Mouse (Mus musculus) kidney, embryonic 15.5 days (tissue): ENCODE results near the gene Bsdc1. TPM values are rescaled to one million over a fixed set of nuclear protein-coding genes. Genes with fewer than 3 reads are reported as not detected.

Experiments
- ATAC-seq: fragments of 200-750 bp; cut with Nextera tagmentation; replicated peaks from 2 replicates; pipeline ENCODE4 v1.8.0; 2017; ENCODE audit warnings: moderate TSS enrichment; ENCODE audit not compliant: low FRiP score
- H3K27ac ChIP-seq: fragments of 300-500 bp; sonication (generic); 2 replicates; pipeline ENCODE4 v1.5.1; 2015; ENCODE audit warnings: mild to moderate bottlenecking, inconsistent platforms
- H3K27me3 ChIP-seq: fragments of 300-500 bp; sonication (generic); 2 replicates; pipeline ENCODE4 v1.6.1; 2015; ENCODE audit warnings: inconsistent platforms
- H3K36me3 ChIP-seq: fragments of 300-500 bp; sonication (generic); 2 replicates; pipeline ENCODE4 v1.6.1; 2015; ENCODE audit warnings: inconsistent platforms
- H3K4me1 ChIP-seq: fragments of 300-500 bp; sonication (generic); 2 replicates; pipeline ENCODE4 v1.6.1; 2015; ENCODE audit warnings: inconsistent platforms
- H3K4me2 ChIP-seq: fragments of 300-500 bp; sonication (generic); 2 replicates; pipeline ENCODE4 v1.6.1; 2015; ENCODE audit warnings: moderate library complexity, mild to moderate bottlenecking, inconsistent platforms
- H3K4me3 ChIP-seq: fragments of 300-500 bp; sonication (generic); replicated peaks from 2 replicates; pipeline ENCODE4 v1.5.1; 2015; ENCODE audit warnings: mild to moderate bottlenecking, inconsistent platforms
- H3K9ac ChIP-seq: fragments of 300-500 bp; sonication (generic); 2 replicates; pipeline ENCODE4 v1.6.1; 2015; ENCODE audit warnings: mild to moderate bottlenecking, inconsistent platforms
- H3K9me3 ChIP-seq: fragments of 300-500 bp; sonication (generic); replicated peaks from 2 replicates; pipeline ENCODE4 v1.6.1; 2016; ENCODE audit warnings: inconsistent platforms
- whole genome bisulfite sequencing: fragments of 180-500 bp; shearing (Covaris S2); methylation state at CpG from one replicate; pipeline ENCODE4 v1.1.7; 2015; ENCODE audit warnings: mixed read lengths; 5-methylcytosine and 5-hydroxymethylcytosine counted together
- polyA plus RNA-seq: library from polyadenylated mRNA; unstranded; fragments of >200 nt; fragmentation: Nextera tagmentation; extraction: Ambion mirVana; gene quantifications from 2 replicates; pipeline ENCODE4 v1.2.1, GENCODE M21; 2015

Gene Bsdc1
- polyA plus RNA-seq, 1 experiment from 2014 or later = 28.8 TPM

DNA sequence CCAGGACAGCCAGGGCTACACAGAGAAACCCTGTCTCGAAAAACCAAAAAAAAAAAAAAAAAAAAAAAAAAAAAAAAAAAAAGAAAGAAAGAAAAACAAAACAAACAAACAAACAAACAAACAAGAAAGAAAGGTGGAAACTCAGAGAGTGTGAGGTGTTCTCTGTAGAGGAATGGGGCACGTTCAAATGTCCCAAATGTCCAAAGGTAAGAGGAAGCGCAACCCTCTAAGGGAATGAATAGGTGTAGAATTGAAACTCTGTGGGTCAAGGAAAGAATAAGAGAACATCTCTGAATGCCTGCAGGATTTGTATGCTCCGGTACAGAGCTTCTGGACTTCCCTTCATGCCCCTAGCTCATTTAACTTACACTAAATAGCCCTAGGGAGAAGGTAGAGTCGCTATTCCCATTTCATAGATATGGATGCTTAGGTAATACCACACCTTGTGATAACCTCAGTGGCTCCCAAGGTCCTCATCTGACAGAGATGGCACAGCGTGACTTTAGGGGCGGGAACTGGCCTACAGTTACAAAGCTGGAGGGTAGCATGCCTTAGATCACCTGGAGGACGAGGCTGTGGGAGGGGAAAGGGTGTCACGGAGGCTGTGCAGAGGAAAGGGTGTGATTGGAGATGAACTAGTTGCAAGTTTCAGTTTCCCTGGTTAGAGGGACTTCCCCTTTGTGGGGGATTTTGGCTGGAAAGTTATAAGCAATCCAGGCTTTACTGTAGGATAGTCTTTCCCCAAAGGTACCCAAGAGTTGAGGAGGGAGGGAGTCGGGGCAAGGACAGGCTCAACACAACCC, 46.3 kb downstream of the Bsdc1 start:
- H3K9ac ChIP-seq = no peak overlapping the region
- H3K27me3 ChIP-seq = no peaks in the 10 kb centered on the region
- no peak for ATAC-seq
- H3K4me2 ChIP-seq = no peak overlapping the region
- no peaks in the 10 kb centered on the region for H3K36me3 ChIP-seq
- 69% methylated on average over 9 of the region's 10 CpGs for WGBS
- H3K4me3 ChIP-seq = no peak overlapping the region
- H3K9me3 ChIP-seq = no peaks in the 10 kb centered on the region
- H3K4me1 ChIP-seq = peaks cover 39% of the 10 kb centered on the region
- H3K27ac ChIP-seq = no peak overlapping the region

DNA sequence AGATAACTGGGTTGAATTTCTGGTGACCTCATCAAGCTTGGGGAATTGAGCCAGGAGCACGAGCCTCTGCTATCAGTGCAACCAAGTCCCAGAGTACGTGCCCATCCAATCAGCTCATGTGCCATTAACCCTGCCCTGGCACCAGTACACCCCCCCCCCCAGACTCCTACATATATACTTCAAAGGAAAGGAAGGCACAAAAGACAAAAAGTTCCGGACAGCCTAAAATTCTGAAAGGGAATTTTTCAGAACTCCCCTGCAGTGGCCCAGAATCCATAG, 46.8 kb downstream of the Bsdc1 start:
- no peaks in the 10 kb centered on the region for H3K36me3 ChIP-seq
- no peak for ATAC-seq
- H3K9ac ChIP-seq = no peak overlapping the region
- H3K4me3 ChIP-seq = no peak overlapping the region
- no peaks in the 10 kb centered on the region for H3K27me3 ChIP-seq
- no peak overlapping the region for H3K27ac ChIP-seq
- WGBS = 65% methylated on average over 3 of the region's 3 CpGs
- no peaks in the 10 kb centered on the region for H3K9me3 ChIP-seq
- H3K4me1 ChIP-seq = peaks cover 39% of the 10 kb centered on the region
- H3K4me2 ChIP-seq = no peak overlapping the region

DNA sequence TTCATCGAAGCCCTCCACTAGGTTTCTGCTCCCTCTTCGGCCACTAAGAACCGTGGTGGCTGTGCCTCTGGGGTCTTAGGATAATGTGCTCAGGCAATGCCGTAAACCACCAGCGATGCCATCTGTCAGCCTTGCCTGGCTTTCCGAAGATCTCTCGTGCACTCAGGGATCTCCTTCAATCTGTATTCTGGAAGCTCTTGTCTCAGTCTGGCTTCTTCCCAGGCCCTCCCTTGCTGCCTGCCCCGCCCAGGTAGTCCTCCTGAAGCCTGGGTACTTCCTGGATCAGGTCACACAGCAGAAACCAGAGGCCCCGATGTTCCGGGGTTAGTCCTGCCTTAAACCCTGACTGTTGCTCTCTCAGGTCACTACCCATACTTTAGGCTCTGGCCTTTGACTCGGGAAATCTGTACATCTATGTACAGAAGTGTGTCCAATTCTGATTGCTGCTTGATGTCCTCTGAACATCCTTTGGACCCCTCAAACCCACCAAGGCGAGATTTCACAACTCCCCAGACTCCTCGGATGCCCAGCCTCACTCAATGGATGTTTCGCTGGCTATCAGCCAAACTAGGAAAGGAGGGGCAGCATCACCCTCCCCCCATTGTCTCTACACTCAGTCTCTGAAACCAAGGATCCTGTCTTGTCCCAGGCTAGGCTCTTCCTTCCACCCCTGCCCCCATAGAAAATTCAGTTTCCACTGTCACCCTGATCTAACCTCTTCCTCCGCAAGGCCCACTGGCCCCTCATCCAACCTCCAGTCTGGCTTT, 47.6 kb downstream of the Bsdc1 start:
- WGBS = 56% methylated on average over 15 of the region's 15 CpGs
- ATAC-seq = no peak
- no peak overlapping the region for H3K4me3 ChIP-seq
- H3K4me2 ChIP-seq = no peak overlapping the region
- H3K27me3 ChIP-seq = no peaks in the 10 kb centered on the region
- H3K27ac ChIP-seq = 0 out of 2 replicates have a peak overlapping the region, but pooled peaks have one; percentile 29
- no peak overlapping the region for H3K9ac ChIP-seq
- no peaks in the 10 kb centered on the region for H3K9me3 ChIP-seq
- no peaks in the 10 kb centered on the region for H3K36me3 ChIP-seq
- H3K4me1 ChIP-seq = peaks cover 34% of the 10 kb centered on the region

DNA sequence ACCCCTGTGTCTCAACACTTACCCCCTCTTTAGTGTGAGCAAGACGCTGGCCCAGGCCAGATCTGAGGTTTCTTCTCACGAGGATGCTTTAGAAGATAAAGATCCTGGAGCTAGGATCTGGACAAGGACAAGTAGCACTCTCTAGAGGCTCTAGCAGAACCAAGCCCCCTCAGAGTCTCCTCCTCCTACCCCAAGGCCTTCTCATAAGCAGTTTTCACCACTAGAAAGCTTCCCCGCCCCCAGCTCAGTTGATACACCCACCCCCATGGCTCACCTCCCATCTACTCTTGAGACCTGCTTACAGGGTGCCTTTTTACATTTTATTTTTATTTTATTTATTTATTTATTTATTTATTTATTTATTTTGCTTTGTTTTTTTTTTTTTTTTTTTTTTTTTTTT, 48.3 kb downstream of the Bsdc1 start:
- Histone ChIP-seq H3K36me3 (no peaks in the 10 kb centered on the region), H3K27me3 (no peaks in the 10 kb centered on the region), H3K4me3 (no peak overlapping the region), H3K27ac (0 out of 2 replicates have a peak overlapping the region, but pooled peaks have one; percentile 29), H3K4me1 (peaks cover 34% of the 10 kb centered on the region), H3K9ac (no peak overlapping the region), H3K4me2 (no peak overlapping the region), H3K9me3 (no peaks in the 10 kb centered on the region)
- 74% methylated on average over 3 of the region's 3 CpGs for WGBS
- no peak for ATAC-seq

DNA sequence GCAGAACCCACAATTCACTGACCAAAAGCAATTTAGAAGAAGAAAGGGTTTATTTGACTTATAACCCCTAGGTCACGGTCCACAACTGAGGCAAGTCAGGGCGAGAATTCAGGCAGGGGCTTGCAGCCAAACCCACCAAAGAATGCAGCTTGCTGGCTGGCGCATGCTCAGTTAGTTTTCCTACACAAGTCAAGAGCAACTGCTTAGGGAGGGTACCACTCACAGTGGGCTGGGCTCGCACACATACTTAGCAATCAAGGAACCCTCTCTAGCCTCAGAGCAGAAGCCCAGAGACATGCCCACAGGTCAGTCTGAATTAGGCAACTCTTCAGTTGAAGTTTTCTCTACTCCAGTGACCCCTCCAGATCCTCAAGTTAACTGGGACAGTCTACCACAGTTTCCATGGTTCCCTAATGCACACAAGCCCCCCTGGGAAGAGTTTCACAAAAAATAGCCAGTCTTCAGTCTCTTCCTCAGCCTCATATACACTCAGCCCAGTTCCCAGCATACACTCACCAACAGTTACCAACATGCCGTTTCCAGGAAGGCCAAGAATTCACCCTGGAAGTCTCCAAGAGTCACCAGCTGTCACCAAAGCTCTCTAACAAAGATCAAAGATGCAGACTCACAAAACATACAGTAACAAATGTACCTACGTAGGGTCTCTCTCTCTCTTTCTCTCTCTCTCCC, 49.5 kb downstream of the Bsdc1 start:
- 61% methylated on average over 6 of the region's 6 CpGs for WGBS
- Histone ChIP-seq H3K27ac (no peak overlapping the region), H3K27me3 (no peaks in the 10 kb centered on the region), H3K4me3 (no peak overlapping the region), H3K4me2 (no peak overlapping the region), H3K9me3 (no peaks in the 10 kb centered on the region), H3K36me3 (peaks cover 10% of the 10 kb centered on the region), H3K4me1 (peaks cover 46% of the 10 kb centered on the region), H3K9ac (no peak overlapping the region)
- ATAC-seq = no peak

GRCm38 (mm10) chr4:129511413-129512096, 50.2 kb downstream of the Bsdc1 start:
- 54% methylated on average over 6 of the region's 6 CpGs for WGBS
- Histone ChIP-seq H3K36me3 (peaks cover 16% of the 10 kb centered on the region), H3K27me3 (no peaks in the 10 kb centered on the region), H3K27ac (0 out of 2 replicates have a peak overlapping the region, but pooled peaks have one; percentile 1), H3K4me1 (peaks cover 49% of the 10 kb centered on the region), H3K4me2 (no peak overlapping the region), H3K4me3 (no peak overlapping the region), H3K9ac (no peak overlapping the region), H3K9me3 (no peaks in the 10 kb centered on the region)
- no peak for ATAC-seq

DNA sequence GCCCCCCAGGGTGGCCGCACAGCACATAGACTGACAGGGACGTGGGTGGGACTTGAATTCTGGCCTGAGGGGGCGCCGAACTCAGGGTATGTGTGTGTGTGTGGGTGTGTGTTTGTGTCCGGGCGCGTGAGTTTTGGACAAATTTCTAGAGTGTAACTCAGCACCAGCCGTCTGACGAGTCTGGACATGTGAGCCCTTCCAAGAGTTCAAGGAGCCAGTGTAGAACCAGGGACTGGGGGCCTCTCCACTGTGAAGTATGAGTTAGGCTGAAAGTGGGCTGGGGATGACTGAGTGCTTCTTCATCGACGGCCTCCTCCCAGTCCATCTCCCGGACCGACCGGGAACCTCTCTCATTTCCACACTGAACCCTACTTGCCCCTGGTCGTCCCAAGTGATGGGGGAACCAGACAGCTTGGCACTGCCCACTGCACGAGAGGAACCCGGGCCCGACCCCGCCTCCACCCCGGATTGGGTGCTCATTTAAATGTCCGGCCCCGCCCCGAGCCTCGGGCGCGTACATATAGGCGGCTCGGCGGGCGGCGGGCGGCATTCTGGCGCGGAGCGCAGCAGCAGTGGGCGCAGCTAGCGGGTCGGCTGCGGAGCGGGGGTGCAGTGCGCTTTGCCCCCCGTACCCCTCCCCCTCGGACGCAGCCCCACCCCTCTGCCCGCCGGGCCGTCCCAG, 51.8 kb downstream of the Bsdc1 start, which contains the start of gene Marcksl1:
TSS of gene Marcksl1 (plus strand) at position 496 of the 682 bp plus-strand sequence.
- Histone ChIP-seq H3K4me2 (peak within 1 kb of the TSS; percentile 84), H3K36me3 (peaks cover 33% of the 10 kb centered on the region), H3K9me3 (no peaks in the 10 kb centered on the region), H3K4me1 (peaks cover 59% of the 10 kb centered on the region), H3K27ac (peak within 1 kb of the TSS; percentile 96), H3K4me3 (peak within 1 kb of the TSS; percentile 100), H3K9ac (peak within 1 kb of the TSS; percentile 100), H3K27me3 (no peaks in the 10 kb centered on the region)
- peak; percentile 87 for ATAC-seq
- WGBS = 4% methylated on average over 47 of the region's 47 CpGs

DNA sequence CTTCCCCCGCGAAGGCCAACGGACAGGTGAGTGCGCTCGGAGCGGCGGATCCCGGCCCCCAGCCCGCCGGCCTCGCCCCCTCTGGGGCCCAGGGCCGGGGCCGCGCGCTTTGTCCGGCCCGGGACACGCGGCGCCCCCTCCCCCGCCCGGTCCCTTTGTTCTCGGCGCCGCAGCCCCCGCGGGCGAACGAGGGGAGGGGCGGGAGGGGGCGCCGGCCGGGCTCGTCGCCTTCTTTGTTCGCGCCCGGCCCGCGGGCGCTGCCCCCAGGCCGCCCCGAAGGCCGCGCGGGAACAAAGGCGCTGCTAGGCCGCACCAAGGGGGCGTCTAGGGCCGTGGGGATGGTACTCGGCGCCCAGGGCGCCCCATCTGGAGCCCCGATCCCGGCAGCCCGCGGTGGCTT, 52.5 kb downstream of the Bsdc1 start:
- Histone ChIP-seq H3K9me3 (no peaks in the 10 kb centered on the region), H3K4me2 (peak overlapping the region; percentile 84), H3K4me1 (peaks cover 57% of the 10 kb centered on the region), H3K4me3 (peak overlapping the region; percentile 100), H3K27me3 (no peaks in the 10 kb centered on the region), H3K9ac (peak overlapping the region; percentile 100), H3K36me3 (peaks cover 40% of the 10 kb centered on the region), H3K27ac (peak overlapping the region; percentile 96)
- under 1% methylated on average over 39 of the region's 57 CpGs for WGBS
- peak; percentile 40 for ATAC-seq

DNA sequence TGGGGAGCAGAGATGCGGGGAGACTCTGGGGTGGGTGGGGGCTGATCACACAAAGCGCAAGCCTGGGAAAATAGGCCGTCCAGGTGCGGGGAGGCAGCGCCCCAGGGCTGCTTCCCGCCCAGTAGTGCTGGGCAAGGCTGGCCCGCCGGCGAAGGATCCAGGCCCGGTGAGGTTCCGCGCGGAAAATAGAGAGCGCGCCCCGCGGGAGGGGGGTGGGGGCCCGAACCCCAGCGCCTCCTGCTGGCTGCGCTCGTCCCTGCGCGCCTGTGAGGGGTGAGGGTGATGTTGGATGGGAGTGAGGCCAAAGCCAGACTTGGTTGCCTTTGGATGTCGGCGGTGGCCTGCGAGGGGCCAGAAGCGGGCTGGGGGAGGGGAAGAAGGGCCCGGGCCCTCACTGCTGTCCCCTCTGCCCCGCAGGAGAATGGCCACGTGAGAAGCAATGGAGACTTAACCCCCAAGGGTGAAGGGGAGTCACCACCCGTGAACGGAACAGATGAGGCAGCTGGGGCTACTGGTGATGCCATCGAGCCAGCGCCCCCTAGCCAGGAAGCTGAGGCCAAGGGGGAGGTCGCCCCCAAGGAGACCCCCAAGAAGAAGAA, 53.0 kb downstream of the Bsdc1 start:
- H3K27ac ChIP-seq = peak overlapping the region; percentile 96
- H3K27me3 ChIP-seq = no peaks in the 10 kb centered on the region
- no peaks in the 10 kb centered on the region for H3K9me3 ChIP-seq
- H3K4me2 ChIP-seq = peak overlapping the region; percentile 84
- peak overlapping the region; percentile 100 for H3K4me3 ChIP-seq
- peaks cover 43% of the 10 kb centered on the region for H3K36me3 ChIP-seq
- WGBS = under 1% methylated on average over 35 of the region's 35 CpGs
- peaks cover 52% of the 10 kb centered on the region for H3K4me1 ChIP-seq
- peak overlapping the region; percentile 100 for H3K9ac ChIP-seq
- ATAC-seq = peak; percentile 60

DNA sequence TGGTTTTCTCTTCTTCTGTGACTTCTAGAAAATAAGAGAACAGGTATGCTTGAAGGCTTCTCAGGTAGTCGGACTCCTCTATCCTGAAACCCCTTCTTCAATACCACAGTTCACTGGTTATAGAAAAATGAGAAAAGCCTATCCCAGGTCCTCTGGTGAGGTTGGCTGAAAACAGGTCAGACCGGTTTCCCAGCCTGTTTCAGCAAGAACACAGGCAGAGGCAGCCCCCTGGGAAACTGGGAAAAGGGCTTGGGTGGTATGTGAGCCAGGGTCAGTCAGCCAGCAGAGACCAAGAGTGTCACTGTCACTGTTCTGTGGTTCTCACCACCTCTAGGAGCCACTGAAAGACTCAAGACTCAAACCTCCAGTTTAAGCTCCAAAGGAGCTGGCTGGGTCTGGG, 55.5 kb downstream of the Bsdc1 start:
- WGBS = 49% methylated on average over 2 of the region's 2 CpGs
- no peak for ATAC-seq
- Histone ChIP-seq H3K9me3 (no peaks in the 10 kb centered on the region), H3K27ac (peak overlapping the region; percentile 87), H3K4me2 (peak overlapping the region; percentile 84; the same call in 1 of the 2 replicates), H3K27me3 (no peaks in the 10 kb centered on the region), H3K9ac (no peak overlapping the region), H3K4me3 (no peak overlapping the region), H3K4me1 (peaks cover 35% of the 10 kb centered on the region), H3K36me3 (peaks cover 68% of the 10 kb centered on the region)

GRCm38 (mm10) chr4:129518519-129518918, 57.1 kb downstream of the Bsdc1 start:
- H3K4me2 ChIP-seq = no peak overlapping the region
- H3K36me3 ChIP-seq = peaks cover 84% of the 10 kb centered on the region
- no peak overlapping the region for H3K4me3 ChIP-seq
- H3K9ac ChIP-seq = no peak overlapping the region
- H3K4me1 ChIP-seq = peaks cover 25% of the 10 kb centered on the region
- 88% methylated on average over 8 of the region's 8 CpGs for WGBS
- no peak overlapping the region for H3K27ac ChIP-seq
- ATAC-seq = no peak
- no peaks in the 10 kb centered on the region for H3K27me3 ChIP-seq
- H3K9me3 ChIP-seq = no peaks in the 10 kb centered on the region
